Mouse (Mus musculus) hindbrain, embryonic 13.5 days (tissue): Measurements from ENCODE around the gene Setd1a. TPM values are rescaled to one million over a fixed set of nuclear protein-coding genes. Genes with fewer than 3 reads are reported as not detected.

Source experiments
- ATAC-seq: fragments of 200-750 bp; cut with Nextera tagmentation; 2 replicates; pipeline ENCODE4 v1.8.0; 2017; ENCODE audit warnings: moderate TSS enrichment; ENCODE audit not compliant: low FRiP score
- H3K27ac ChIP-seq: fragments of 300-500 bp; sonication (generic); 2 replicates; pipeline ENCODE4 v1.5.1; 2015; ENCODE audit warnings: inconsistent platforms, mild to moderate bottlenecking, moderate library complexity
- H3K27me3 ChIP-seq: fragments of 300-500 bp; sonication (generic); 2 replicates; pipeline ENCODE4 v1.6.1; 2015; ENCODE audit warnings: mild to moderate bottlenecking, inconsistent platforms
- H3K36me3 ChIP-seq: fragments of 300-500 bp; sonication (generic); 2 replicates; pipeline ENCODE4 v1.6.1; 2015; ENCODE audit warnings: mild to moderate bottlenecking, inconsistent platforms
- H3K4me1 ChIP-seq: fragments of 300-500 bp; sonication (generic); replicated peaks from 2 replicates; pipeline ENCODE4 v1.6.1; 2015; ENCODE audit warnings: inconsistent platforms
- H3K4me2 ChIP-seq: fragments of 300-500 bp; sonication (generic); 2 replicates; pipeline ENCODE4 v1.6.1; 2015; ENCODE audit warnings: inconsistent platforms, mild to moderate bottlenecking, moderate library complexity
- H3K4me3 ChIP-seq: fragments of 300-500 bp; sonication (generic); 2 replicates; pipeline ENCODE4 v1.5.1; 2015; ENCODE audit warnings: mild to moderate bottlenecking, inconsistent platforms
- H3K9ac ChIP-seq: fragments of 300-500 bp; sonication (generic); 2 replicates; pipeline ENCODE4 v1.6.1; 2015; ENCODE audit warnings: mild to moderate bottlenecking, inconsistent platforms
- H3K9me3 ChIP-seq: fragments of 300-500 bp; sonication (generic); 2 replicates; pipeline ENCODE4 v1.6.1; 2016; ENCODE audit warnings: inconsistent platforms
- WGBS: fragments of 180-500 bp; shearing (Covaris S2); methylation state at CpG from one replicate; pipeline ENCODE4 v1.1.7; 2015; 5-methylcytosine and 5-hydroxymethylcytosine counted together
- polyA plus RNA-seq: library from polyadenylated mRNA; unstranded; fragments of >200 nt; fragmentation: Nextera tagmentation; extraction: Ambion mirVana; gene quantifications from 2 replicates; pipeline ENCODE4 v1.2.1, GENCODE M21; 2015

Setd1a gene
- polyA plus RNA-seq, 1 experiment from 2014 or later: 20.9 TPM

- 89% methylated on average over 19 of the region's 19 CpGs for WGBS
- Histone ChIP-seq H3K4me1 (peaks cover 47% of the 10 kb centered on the region), H3K9ac (0 out of 2 replicates have a peak overlapping the region, but pooled peaks have one; percentile 40), H3K4me2 (no peak overlapping the region), H3K36me3 (peaks cover 74% of the 10 kb centered on the region), H3K4me3 (no peak overlapping the region), H3K27ac (no peak overlapping the region), H3K9me3 (no peaks in the 10 kb centered on the region), H3K27me3 (no peaks in the 10 kb centered on the region)
- ATAC-seq: no peak
Observed at GRCm38 (mm10) chr7:127750131-127751127, 26.0 kb upstream of the Setd1a start.

DNA sequence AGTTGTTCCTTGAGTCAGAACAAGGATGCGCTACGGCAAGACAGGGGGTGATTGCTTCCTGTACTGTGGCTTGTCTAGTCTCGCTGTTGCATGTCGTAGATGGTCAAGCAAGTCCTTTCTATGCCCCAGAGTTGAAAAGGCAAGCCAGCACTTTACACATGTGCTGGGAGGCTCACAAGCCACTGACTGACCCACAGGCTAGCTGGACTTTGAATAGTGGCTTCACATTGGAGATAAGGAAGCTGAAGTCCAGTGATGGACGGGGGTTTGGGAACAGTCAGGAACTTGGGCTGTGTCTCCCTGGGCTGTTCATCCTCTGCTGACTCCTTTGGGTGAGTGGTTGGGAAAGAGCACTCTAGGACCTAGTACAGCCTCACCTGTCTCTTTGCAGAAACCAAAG, 24.9 kb upstream of the Setd1a start:
- ATAC-seq: no peak
- Histone ChIP-seq H3K4me2 (no peak overlapping the region), H3K9me3 (no peaks in the 10 kb centered on the region), H3K27ac (no peak overlapping the region), H3K36me3 (peaks cover 86% of the 10 kb centered on the region), H3K27me3 (no peaks in the 10 kb centered on the region), H3K4me1 (peaks cover 58% of the 10 kb centered on the region), H3K9ac (no peak overlapping the region), H3K4me3 (no peak overlapping the region)
- 95% methylated on average over 5 of the region's 5 CpGs for WGBS

DNA sequence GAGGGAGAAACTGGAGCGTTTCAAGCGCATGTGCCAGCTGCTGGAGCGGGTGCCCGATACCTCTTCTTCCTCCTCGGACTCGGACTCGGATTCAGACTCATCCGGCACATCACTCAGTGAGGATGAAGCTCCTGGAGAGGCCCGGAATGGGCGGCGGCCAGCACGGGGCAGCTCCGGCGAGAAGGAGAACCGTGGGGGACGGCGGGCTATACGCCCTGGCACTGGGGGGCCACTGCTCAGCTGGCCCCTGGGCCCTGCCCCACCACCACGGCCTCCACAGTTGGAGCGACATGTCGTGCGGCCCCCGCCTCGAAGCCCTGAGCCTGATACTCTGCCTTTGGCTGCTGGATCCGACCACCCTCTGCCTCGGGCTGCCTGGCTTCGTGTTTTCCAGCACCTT, 24.4 kb upstream of the Setd1a start:
- H3K27me3 ChIP-seq: no peaks in the 10 kb centered on the region
- peaks cover 91% of the 10 kb centered on the region for H3K36me3 ChIP-seq
- no peak overlapping the region for H3K4me2 ChIP-seq
- no peak overlapping the region for H3K27ac ChIP-seq
- no peaks in the 10 kb centered on the region for H3K9me3 ChIP-seq
- ATAC-seq: no peak
- no peak overlapping the region; the same call in 1 of the 2 replicates for H3K9ac ChIP-seq
- peaks cover 60% of the 10 kb centered on the region for H3K4me1 ChIP-seq
- WGBS: 95% methylated on average over 27 of the region's 27 CpGs
- no peak overlapping the region for H3K4me3 ChIP-seq

- Histone ChIP-seq H3K4me2 (no peak overlapping the region), H3K9me3 (no peaks in the 10 kb centered on the region), H3K4me3 (no peak overlapping the region), H3K4me1 (peaks cover 55% of the 10 kb centered on the region), H3K9ac (peak overlapping the region; percentile 29), H3K27me3 (no peaks in the 10 kb centered on the region), H3K27ac (no peak overlapping the region), H3K36me3 (peaks cover 100% of the 10 kb centered on the region)
- WGBS: 84% methylated on average over 5 of the region's 5 CpGs
- ATAC-seq: no peak
Observed at GRCm38 (mm10) chr7:127753158-127753557, 23.3 kb upstream of the Setd1a start.

DNA sequence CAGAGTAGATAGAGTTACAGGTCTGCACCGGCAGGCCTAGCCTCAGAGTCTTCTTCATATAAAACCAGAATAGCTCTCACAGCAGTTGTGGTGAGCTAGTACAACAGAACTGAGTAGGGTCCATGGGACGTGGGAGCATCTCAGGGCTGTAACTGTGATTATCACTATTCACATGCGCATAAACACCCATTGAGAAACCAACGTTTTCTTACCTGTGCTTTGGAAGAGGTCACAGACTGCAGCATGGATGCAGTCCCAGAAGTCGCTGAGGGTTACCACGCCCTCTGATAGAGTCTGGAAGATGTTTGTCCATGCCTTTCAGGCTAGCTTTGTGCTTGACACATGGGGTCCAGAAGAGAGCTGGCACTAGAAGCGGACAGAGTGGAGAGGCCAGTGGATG, 22.7 kb upstream of the Setd1a start:
- Histone ChIP-seq H3K27ac (no peak overlapping the region), H3K9me3 (no peaks in the 10 kb centered on the region), H3K36me3 (peaks cover 98% of the 10 kb centered on the region), H3K4me3 (no peak overlapping the region), H3K9ac (peak overlapping the region; percentile 59; the same call in 1 of the 2 replicates), H3K27me3 (no peaks in the 10 kb centered on the region), H3K4me2 (no peak overlapping the region), H3K4me1 (peaks cover 51% of the 10 kb centered on the region)
- no peak for ATAC-seq
- WGBS: 93% methylated on average over 7 of the region's 7 CpGs

DNA sequence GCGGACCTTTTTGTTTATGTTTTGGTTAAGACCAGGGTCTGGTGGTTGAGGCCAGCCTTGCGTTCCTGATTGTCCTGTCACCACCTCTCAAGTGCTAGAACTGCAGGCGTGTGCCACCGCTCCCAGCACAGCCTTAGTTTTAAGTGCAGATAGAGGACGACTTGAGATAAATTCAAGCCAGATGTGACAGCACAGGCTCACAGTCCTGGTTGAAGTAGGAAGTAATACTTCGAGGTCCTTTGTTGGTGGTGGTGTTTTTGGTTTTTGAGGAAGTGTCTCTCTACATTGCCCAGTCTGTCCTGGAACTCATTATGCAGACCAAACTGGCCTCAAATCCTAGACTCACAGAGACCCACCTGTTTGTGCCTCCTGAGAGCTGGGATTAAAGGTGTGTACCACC, 16.8 kb upstream of the Setd1a start:
- no peak overlapping the region for H3K27ac ChIP-seq
- H3K4me3 ChIP-seq: no peak overlapping the region
- no peaks in the 10 kb centered on the region for H3K9me3 ChIP-seq
- peaks cover 81% of the 10 kb centered on the region for H3K36me3 ChIP-seq
- H3K9ac ChIP-seq: 0 out of 2 replicates have a peak overlapping the region, but pooled peaks have one; percentile 13
- ATAC-seq: no peak
- no peaks in the 10 kb centered on the region for H3K27me3 ChIP-seq
- 84% methylated on average over 6 of the region's 6 CpGs for WGBS
- peaks cover 31% of the 10 kb centered on the region for H3K4me1 ChIP-seq
- no peak overlapping the region for H3K4me2 ChIP-seq

DNA sequence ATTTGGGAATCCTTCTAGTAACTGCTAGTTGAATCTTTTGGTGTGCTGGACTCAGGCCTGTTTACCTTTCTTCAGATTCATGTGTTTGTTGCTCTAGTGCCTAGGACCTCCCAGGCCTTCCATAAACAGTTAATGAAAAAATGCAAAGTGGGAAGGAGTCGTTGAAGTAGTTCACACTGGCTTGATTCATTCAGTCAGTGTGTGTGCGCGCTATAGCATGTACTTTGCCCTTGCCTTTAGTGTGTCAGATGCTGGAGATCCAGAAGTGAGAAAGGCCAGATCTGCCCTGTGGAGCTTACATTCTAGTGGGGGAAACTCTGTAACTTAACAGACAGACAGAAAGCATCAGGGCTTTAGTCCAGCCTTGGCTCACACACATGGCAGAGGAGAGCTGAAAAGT, 16.0 kb upstream of the Setd1a start:
- Histone ChIP-seq H3K27me3 (no peaks in the 10 kb centered on the region), H3K4me1 (peaks cover 25% of the 10 kb centered on the region), H3K4me3 (no peak overlapping the region), H3K4me2 (no peak overlapping the region), H3K9ac (no peak overlapping the region), H3K27ac (no peak overlapping the region), H3K36me3 (peaks cover 81% of the 10 kb centered on the region), H3K9me3 (no peaks in the 10 kb centered on the region)
- no peak for ATAC-seq
- WGBS: 91% methylated on average over 3 of the region's 3 CpGs

GRCm38 (mm10) chr7:127761026-127761425, 15.4 kb upstream of the Setd1a start:
- no peak for ATAC-seq
- Histone ChIP-seq H3K9ac (no peak overlapping the region), H3K27ac (no peak overlapping the region), H3K4me3 (no peak overlapping the region), H3K4me2 (no peak overlapping the region), H3K9me3 (no peaks in the 10 kb centered on the region), H3K27me3 (no peaks in the 10 kb centered on the region), H3K36me3 (peaks cover 81% of the 10 kb centered on the region), H3K4me1 (peaks cover 20% of the 10 kb centered on the region)
- 52% methylated on average over 7 of the region's 7 CpGs for WGBS

DNA sequence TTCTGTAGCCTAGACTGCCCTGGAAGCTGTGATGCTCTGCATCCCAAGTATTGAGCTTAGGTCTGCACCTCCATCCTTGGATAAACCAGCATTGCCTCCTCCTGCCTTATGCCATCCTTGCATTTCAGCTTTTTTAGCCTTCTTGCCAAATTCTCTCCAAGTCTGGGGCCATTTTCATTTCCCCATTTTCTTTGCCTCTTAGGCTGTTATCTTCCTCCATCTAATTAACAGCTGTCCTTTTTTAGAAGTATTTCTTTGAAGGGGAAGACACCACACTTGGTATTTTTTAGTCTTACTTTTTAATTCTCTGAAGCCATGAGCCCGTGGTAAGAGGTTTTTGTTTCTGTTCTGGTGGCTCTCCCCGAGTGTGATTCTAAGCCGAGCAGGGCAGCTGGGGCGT, 12.8 kb upstream of the Setd1a start:
- no peak overlapping the region for H3K27ac ChIP-seq
- 94% methylated on average over 4 of the region's 4 CpGs for WGBS
- no peaks in the 10 kb centered on the region for H3K27me3 ChIP-seq
- no peak overlapping the region for H3K4me3 ChIP-seq
- no peak overlapping the region for H3K4me2 ChIP-seq
- H3K4me1 ChIP-seq: peaks cover 10% of the 10 kb centered on the region
- peaks cover 81% of the 10 kb centered on the region for H3K36me3 ChIP-seq
- H3K9ac ChIP-seq: no peak overlapping the region
- no peak for ATAC-seq
- H3K9me3 ChIP-seq: no peaks in the 10 kb centered on the region

- no peak for ATAC-seq
- H3K4me1 ChIP-seq: peaks cover 28% of the 10 kb centered on the region
- H3K4me2 ChIP-seq: no peak overlapping the region
- no peak overlapping the region for H3K4me3 ChIP-seq
- peaks cover 73% of the 10 kb centered on the region for H3K36me3 ChIP-seq
- no peaks in the 10 kb centered on the region for H3K27me3 ChIP-seq
- WGBS: 91% methylated on average over 2 of the region's 2 CpGs
- no peak overlapping the region for H3K9ac ChIP-seq
- no peak overlapping the region for H3K27ac ChIP-seq
- H3K9me3 ChIP-seq: no peaks in the 10 kb centered on the region
Observed at GRCm38 (mm10) chr7:127765756-127766155, 10.7 kb upstream of the Setd1a start.

DNA sequence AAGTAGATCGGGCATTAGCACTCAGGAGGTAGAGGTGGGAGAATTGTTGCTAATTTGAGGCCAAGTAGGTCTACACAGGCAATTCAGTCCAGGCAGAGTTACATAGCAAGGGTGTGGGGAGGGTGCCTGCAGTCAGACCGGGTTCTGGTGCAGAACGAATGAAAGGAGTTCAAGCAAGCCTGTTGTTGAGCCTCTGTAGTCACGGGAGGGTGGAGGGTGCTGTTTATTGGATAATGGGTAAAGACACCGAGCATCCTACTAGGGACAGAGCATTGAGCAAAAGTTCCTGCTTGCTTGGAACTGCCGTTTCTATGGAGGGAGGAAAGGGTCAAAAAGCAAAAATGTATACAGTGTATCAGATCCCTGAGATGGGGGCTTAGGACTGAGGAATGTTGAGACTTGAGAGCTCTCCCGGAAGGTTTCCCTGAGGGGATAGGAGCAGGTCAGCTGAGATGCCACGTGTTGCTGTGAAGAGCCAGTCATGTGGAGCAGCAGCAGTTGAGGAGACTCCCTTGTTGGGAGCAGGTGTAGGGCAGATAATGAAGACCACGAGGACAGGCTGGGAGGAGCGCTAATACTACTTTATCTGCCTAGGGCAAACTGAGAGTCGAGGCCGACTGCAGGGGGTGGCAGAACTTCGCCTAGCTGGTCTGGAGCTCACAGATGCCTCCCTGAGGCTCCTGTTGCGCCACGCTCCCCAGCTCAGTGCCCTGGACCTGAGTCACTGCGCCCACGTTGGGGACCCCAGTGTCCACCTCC, 9.4 kb upstream of the Setd1a start:
- no peaks in the 10 kb centered on the region for H3K27me3 ChIP-seq
- no peaks in the 10 kb centered on the region for H3K9me3 ChIP-seq

DNA sequence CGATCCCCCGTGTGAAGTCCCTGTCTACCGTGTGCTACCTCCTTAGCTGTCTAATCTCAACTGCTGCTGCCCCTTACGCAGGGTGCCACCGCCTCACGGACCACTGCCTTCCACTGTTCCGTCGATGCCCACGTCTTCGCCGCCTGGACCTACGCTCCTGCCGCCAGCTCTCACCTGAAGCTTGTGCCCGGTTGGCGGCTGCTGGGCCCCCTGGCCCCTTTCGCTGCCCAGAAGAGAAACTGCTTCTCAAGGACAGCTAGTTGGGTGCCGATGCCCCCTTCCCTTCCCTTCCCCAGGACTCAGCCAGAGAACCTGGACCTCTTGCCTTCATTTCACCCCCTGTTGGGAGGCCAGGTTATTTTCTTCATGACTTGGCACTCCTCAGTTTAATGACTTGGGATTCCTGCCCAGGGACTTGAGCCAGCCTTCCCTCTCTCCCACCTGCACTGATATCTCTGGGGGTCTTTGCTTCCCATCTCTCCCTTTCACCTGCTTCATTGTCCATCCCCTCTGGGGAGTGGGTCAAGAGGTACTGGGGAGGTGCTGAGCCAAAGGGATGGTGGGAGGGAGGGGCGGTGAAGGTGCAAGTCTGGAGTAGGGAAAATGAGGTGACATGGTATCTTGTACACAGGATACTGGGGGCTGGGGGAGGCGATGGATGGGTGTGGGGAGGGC, 8.7 kb upstream of the Setd1a start:
- no peak for ATAC-seq
- H3K27ac ChIP-seq: peak overlapping the region; percentile 24; the same call in 1 of the 2 replicates

More for the DNA sequence above, 9.4 kb upstream of the Setd1a start:
- WGBS: 83% methylated on average over 17 of the region's 17 CpGs
- Histone ChIP-seq H3K4me3 (no peak overlapping the region), H3K4me2 (no peak overlapping the region), H3K36me3 (peaks cover 62% of the 10 kb centered on the region), H3K4me1 (peaks cover 30% of the 10 kb centered on the region), H3K27ac (no peak overlapping the region), H3K9ac (no peak overlapping the region)
- no peak for ATAC-seq

More for the DNA sequence above, 8.7 kb upstream of the Setd1a start:
- Histone ChIP-seq H3K9ac (peak overlapping the region; percentile 49; the same call in 1 of the 2 replicates), H3K4me2 (no peak overlapping the region), H3K4me3 (no peak overlapping the region), H3K27me3 (no peaks in the 10 kb centered on the region), H3K36me3 (peaks cover 57% of the 10 kb centered on the region), H3K4me1 (peaks cover 30% of the 10 kb centered on the region), H3K9me3 (no peaks in the 10 kb centered on the region)
- 93% methylated on average over 19 of the region's 19 CpGs for WGBS
